8 mouse cellular contexts compared by ENCODE assay signal in genomic region chr19:10183299-10183983, GRCm38 (mm10). TPM values are rescaled to one million over a fixed set of nuclear protein-coding genes. Genes with fewer than 3 reads are reported as not detected.
DNase-seq lines count a peak whose midpoint lies in the region; ATAC-seq and TF ChIP-seq lines count a peak whose summit lies in the region.

No protein-coding gene starts in this region.

- no peak for TF ChIP-seq POLR2A in bone marrow, adult 2 months (IDR thresholded peaks at IDR 0.05; ENCODE audit: borderline replicate concordance, control insufficient read depth, low read depth, low read length)
- TF ChIP-seq POLR2A in limb, embryonic 14.5 days (IDR thresholded peaks at IDR 0.05; ENCODE audit: borderline replicate concordance, extremely low read depth, insufficient read depth, insufficient read length): peak; percentile 44; the same call in 1 of the 2 replicates

- H3K4me1 ChIP-seq in bone marrow, adult 2 months (ENCODE audit: control insufficient read depth, insufficient read depth, low read length): peaks cover 5% of the 10 kb centered on the region; the same call in 1 of the 2 replicates
- peaks cover 19% of the 10 kb centered on the region for H3K4me1 ChIP-seq in embryonic facial prominence, embryonic 15.5 days
- H3K4me1 ChIP-seq in heart, embryonic 10.5 days: peaks cover 24% of the 10 kb centered on the region
- peaks cover 10% of the 10 kb centered on the region for H3K4me1 ChIP-seq in limb, embryonic 14.5 days (ENCODE audit: control insufficient read depth, insufficient read depth, low read length)
- H3K4me1 ChIP-seq in midbrain, embryonic 14.5 days (ENCODE audit: control insufficient read depth, insufficient read depth, low read length): peaks cover 16% of the 10 kb centered on the region
- peaks cover 7% of the 10 kb centered on the region for H3K4me1 ChIP-seq in stomach, embryonic 15.5 days

- peak overlapping the region; percentile 83 for H3K4me3 ChIP-seq in bone marrow, adult 2 months (replicated peaks; ENCODE audit: control insufficient read depth, low read depth, low read length)
- peak overlapping the region; percentile 92 for H3K4me3 ChIP-seq in embryonic facial prominence, embryonic 15.5 days (replicated peaks)
- H3K4me3 ChIP-seq in heart, embryonic 10.5 days: peak overlapping the region; percentile 82
- peak overlapping the region; percentile 86 for H3K4me3 ChIP-seq in limb, embryonic 14.5 days (replicated peaks; ENCODE audit: low read length)
- peak overlapping the region; percentile 90 for H3K4me3 ChIP-seq in midbrain, embryonic 14.5 days (replicated peaks; ENCODE audit: low read depth, low read length)
- peak overlapping the region; percentile 91 for H3K4me3 ChIP-seq in stomach, embryonic 15.5 days (replicated peaks)

- no peaks in the 10 kb centered on the region for H3K9me3 ChIP-seq in embryonic facial prominence, embryonic 15.5 days (replicated peaks)
- H3K9me3 ChIP-seq in heart, embryonic 10.5 days: 0 out of 2 replicates have a peak, but pooled peaks cover 2% of the 10 kb centered on the region
- H3K9me3 ChIP-seq in limb, embryonic 14.5 days (ENCODE audit: control insufficient read depth, low read length): no peaks in the 10 kb centered on the region
- H3K9me3 ChIP-seq in midbrain, embryonic 14.5 days (ENCODE audit: control insufficient read depth, low read length): no peaks in the 10 kb centered on the region
- no peaks in the 10 kb centered on the region for H3K9me3 ChIP-seq in stomach, embryonic 15.5 days

- H3K4me2 ChIP-seq in embryonic facial prominence, embryonic 15.5 days (replicated peaks): peak overlapping the region; percentile 75
- H3K4me2 ChIP-seq in limb, embryonic 14.5 days (replicated peaks; ENCODE audit: low read depth, low read length, severe bottlenecking): peak overlapping the region; percentile 52
- H3K4me2 ChIP-seq in midbrain, embryonic 14.5 days (ENCODE audit: low read length): peak overlapping the region; percentile 65
- peak overlapping the region; percentile 72 for H3K4me2 ChIP-seq in stomach, embryonic 15.5 days

- peak; percentile 40 for ATAC-seq in CD4-positive, CD25-positive, alpha-beta regulatory T cell, adult 4 months
- ATAC-seq in embryonic facial prominence, embryonic 15.5 days (ENCODE audit: insufficient number of reproducible peaks, low FRiP score, low TSS enrichment, low read depth): peak; percentile 64; the same call in 1 of the 2 replicates
- ATAC-seq in limb, embryonic 14.5 days (ENCODE audit: low FRiP score, low read depth): peak; percentile 66
- ATAC-seq in midbrain, embryonic 14.5 days (ENCODE audit: low FRiP score, low TSS enrichment): peak; percentile 75
- ATAC-seq in stomach, embryonic 15.5 days (ENCODE audit: insufficient read depth, low FRiP score, low read depth): peak; percentile 66

- H3K36me3 ChIP-seq in embryonic facial prominence, embryonic 15.5 days: peaks cover 28% of the 10 kb centered on the region
- H3K36me3 ChIP-seq in heart, embryonic 10.5 days: peaks cover 40% of the 10 kb centered on the region
- peaks cover 28% of the 10 kb centered on the region for H3K36me3 ChIP-seq in limb, embryonic 14.5 days (ENCODE audit: control insufficient read depth, insufficient read depth, low read length)
- H3K36me3 ChIP-seq in midbrain, embryonic 14.5 days (ENCODE audit: control insufficient read depth, insufficient read depth, low read length): peaks cover 34% of the 10 kb centered on the region
- H3K36me3 ChIP-seq in stomach, embryonic 15.5 days: peaks cover 23% of the 10 kb centered on the region

- WGBS in bone marrow, adult 2 months: 3% methylated on average over 35 of the region's 35 CpGs
- WGBS in embryonic facial prominence, embryonic 15.5 days: 1% methylated on average over 35 of the region's 35 CpGs
- WGBS in heart, embryonic 10.5 days: under 1% methylated on average over 35 of the region's 35 CpGs
- WGBS in limb, embryonic 14.5 days: 1% methylated on average over 35 of the region's 35 CpGs
- WGBS in midbrain, embryonic 14.5 days: under 1% methylated on average over 35 of the region's 35 CpGs
- WGBS in stomach, embryonic 15.5 days: under 1% methylated on average over 35 of the region's 35 CpGs

- peak overlapping the region; percentile 75 for H3K9ac ChIP-seq in embryonic facial prominence, embryonic 15.5 days
- peak overlapping the region; percentile 89 for H3K9ac ChIP-seq in limb, embryonic 14.5 days (ENCODE audit: low read depth, low read length, severe bottlenecking)
- peak overlapping the region; percentile 92 for H3K9ac ChIP-seq in midbrain, embryonic 14.5 days (replicated peaks; ENCODE audit: low read length)
- H3K9ac ChIP-seq in stomach, embryonic 15.5 days: peak overlapping the region; percentile 78

- peak overlapping the region; percentile 37; the same call in 1 of the 2 replicates for H3K27ac ChIP-seq in bone marrow, adult 2 months (ENCODE audit: control insufficient read depth, insufficient read depth, low read depth, low read length, poor library complexity)
- peak overlapping the region; percentile 94 for H3K27ac ChIP-seq in embryonic facial prominence, embryonic 15.5 days (replicated peaks)
- peak overlapping the region; percentile 95 for H3K27ac ChIP-seq in heart, embryonic 10.5 days
- peak overlapping the region; percentile 93 for H3K27ac ChIP-seq in limb, embryonic 14.5 days (replicated peaks; ENCODE audit: low read depth, low read length)
- H3K27ac ChIP-seq in midbrain, embryonic 14.5 days (replicated peaks; ENCODE audit: low read depth, low read length): peak overlapping the region; percentile 96
- H3K27ac ChIP-seq in stomach, embryonic 15.5 days: peak overlapping the region; percentile 95

- peak; percentile 91 for DNase-seq in heart, embryonic 10.5 days (ENCODE audit: low spot score)
- DNase-seq in kidney, adult 9 months: peak; percentile 74
- peak; percentile 81 for DNase-seq in limb, embryonic 14.5 days (ENCODE audit: low spot score)
- peak; percentile 86 for DNase-seq in midbrain, embryonic 14.5 days

- no peaks in the 10 kb centered on the region for H3K27me3 ChIP-seq in embryonic facial prominence, embryonic 15.5 days
- no peaks in the 10 kb centered on the region for H3K27me3 ChIP-seq in heart, embryonic 10.5 days (ENCODE audit: insufficient read depth, poor library complexity, severe bottlenecking)
- H3K27me3 ChIP-seq in limb, embryonic 14.5 days (ENCODE audit: control insufficient read depth, insufficient read depth, low read length): no peaks in the 10 kb centered on the region
- no peaks in the 10 kb centered on the region for H3K27me3 ChIP-seq in midbrain, embryonic 14.5 days (ENCODE audit: control insufficient read depth, insufficient read depth, low read length)
- H3K27me3 ChIP-seq in stomach, embryonic 15.5 days (replicated peaks): no peaks in the 10 kb centered on the region

- TF ChIP-seq CTCF in bone marrow, adult 2 months (IDR thresholded peaks at IDR 0.05; ENCODE audit: control insufficient read depth, insufficient read depth, low read length): no peak

RNA-seq across cellular contexts. Expression of gene Fads1, which starts 0.8 kb away (rescaled TPM):
- 1 to 10 TPM; 4.9 to 6.8 TPM for polyA plus RNA-seq in CD4-positive, CD25-positive, alpha-beta regulatory T cell, adult 4 months (2017; shearing (Covaris generic))
- polyA plus RNA-seq in bone marrow, adult 2 months (2011; ENCODE audit: insufficient read depth, insufficient read length, low replicate concordance, missing spikeins): 20.9 and 24.8 TPM in 2 replicates
- 77.6 and 78.2 TPM in 2 replicates for polyA plus RNA-seq in embryonic facial prominence, embryonic 15.5 days (2015; fragmentation: Nextera tagmentation; extraction: Ambion mirVana)
- polyA plus RNA-seq in heart, embryonic 10.5 days (2016; fragmentation: Nextera tagmentation; extraction: Ambion mirVana): 76.6 and 89.6 TPM in 2 replicates
- polyA plus RNA-seq in limb, embryonic 14.5 days (2012; rRNA removed): 87.3 and 116 TPM in 2 replicates
- 81.1 and 81.3 TPM in 2 replicates for polyA plus RNA-seq in limb, embryonic 14.5 days (2014; fragmentation: Nextera tagmentation; extraction: Ambion mirVana)
- polyA plus RNA-seq in midbrain, embryonic 14.5 days (2014; fragmentation: Nextera tagmentation; extraction: Ambion mirVana): 125 and 152 TPM in 2 replicates
- 111 and 122 TPM in 2 replicates for polyA plus RNA-seq in stomach, embryonic 15.5 days (2015; fragmentation: Nextera tagmentation; extraction: Ambion mirVana)

RNA-seq across cellular contexts. Expression of gene Tmem258, which starts 20.4 kb away (rescaled TPM):
- polyA plus RNA-seq in CD4-positive, CD25-positive, alpha-beta regulatory T cell, adult 4 months (2017; shearing (Covaris generic)): 100 to 1,000 TPM; 288 to 332 TPM
- polyA plus RNA-seq in bone marrow, adult 2 months (2011; ENCODE audit: insufficient read depth, insufficient read length, low replicate concordance, missing spikeins): 54.6 and 126 TPM in 2 replicates
- polyA plus RNA-seq in embryonic facial prominence, embryonic 15.5 days (2015; fragmentation: Nextera tagmentation; extraction: Ambion mirVana): 449 and 454 TPM in 2 replicates
- polyA plus RNA-seq in heart, embryonic 10.5 days (2016; fragmentation: Nextera tagmentation; extraction: Ambion mirVana): 384 and 400 TPM in 2 replicates
- 178 and 186 TPM in 2 replicates for polyA plus RNA-seq in limb, embryonic 14.5 days (2012; rRNA removed)
- 484 and 516 TPM in 2 replicates for polyA plus RNA-seq in limb, embryonic 14.5 days (2014; fragmentation: Nextera tagmentation; extraction: Ambion mirVana)
- polyA plus RNA-seq in midbrain, embryonic 14.5 days (2014; fragmentation: Nextera tagmentation; extraction: Ambion mirVana): 363 and 446 TPM in 2 replicates
- 473 and 509 TPM in 2 replicates for polyA plus RNA-seq in stomach, embryonic 15.5 days (2015; fragmentation: Nextera tagmentation; extraction: Ambion mirVana)

RNA-seq across cellular contexts. Expression of gene Fen1, which starts 20.5 kb away (rescaled TPM):
- polyA plus RNA-seq in CD4-positive, CD25-positive, alpha-beta regulatory T cell, adult 4 months (2017; shearing (Covaris generic)): 10 to 100 TPM; 50.1 to 81.1 TPM
- polyA plus RNA-seq in bone marrow, adult 2 months (2011; ENCODE audit: insufficient read depth, insufficient read length, low replicate concordance, missing spikeins): 64.3 and 77.3 TPM in 2 replicates
- 62.2 and 65.8 TPM in 2 replicates for polyA plus RNA-seq in embryonic facial prominence, embryonic 15.5 days (2015; fragmentation: Nextera tagmentation; extraction: Ambion mirVana)
- polyA plus RNA-seq in heart, embryonic 10.5 days (2016; fragmentation: Nextera tagmentation; extraction: Ambion mirVana): 96.5 and 128 TPM in 2 replicates
- polyA plus RNA-seq in limb, embryonic 14.5 days (2012; rRNA removed): 37.3 and 40.8 TPM in 2 replicates
- polyA plus RNA-seq in limb, embryonic 14.5 days (2014; fragmentation: Nextera tagmentation; extraction: Ambion mirVana): 58.2 and 61.2 TPM in 2 replicates
- 24.8 and 31.0 TPM in 2 replicates for polyA plus RNA-seq in midbrain, embryonic 14.5 days (2014; fragmentation: Nextera tagmentation; extraction: Ambion mirVana)
- polyA plus RNA-seq in stomach, embryonic 15.5 days (2015; fragmentation: Nextera tagmentation; extraction: Ambion mirVana): 86.3 and 92.0 TPM in 2 replicates

RNA-seq across cellular contexts. Expression of gene Myrf, which starts 57.1 kb away (rescaled TPM):
- under 1 TPM in 1 of 2 experiments, not detected in 1; 0.19 TPM for polyA plus RNA-seq in CD4-positive, CD25-positive, alpha-beta regulatory T cell, adult 4 months (2017; shearing (Covaris generic))
- polyA plus RNA-seq in bone marrow, adult 2 months (2011; ENCODE audit: insufficient read depth, insufficient read length, low replicate concordance, missing spikeins): 0.35 TPM in 1 of 2 replicates, not detected in the other
- 0.41 and 0.65 TPM in 2 replicates for polyA plus RNA-seq in embryonic facial prominence, embryonic 15.5 days (2015; fragmentation: Nextera tagmentation; extraction: Ambion mirVana)
- 17.4 and 30.6 TPM in 2 replicates for polyA plus RNA-seq in heart, embryonic 10.5 days (2016; fragmentation: Nextera tagmentation; extraction: Ambion mirVana)
- polyA plus RNA-seq in limb, embryonic 14.5 days (2012; rRNA removed): 4.4 and 7.0 TPM in 2 replicates
- 1.1 and 1.4 TPM in 2 replicates for polyA plus RNA-seq in limb, embryonic 14.5 days (2014; fragmentation: Nextera tagmentation; extraction: Ambion mirVana)
- polyA plus RNA-seq in midbrain, embryonic 14.5 days (2014; fragmentation: Nextera tagmentation; extraction: Ambion mirVana): 0.49 and 0.75 TPM in 2 replicates
- 17.5 and 17.8 TPM in 2 replicates for polyA plus RNA-seq in stomach, embryonic 15.5 days (2015; fragmentation: Nextera tagmentation; extraction: Ambion mirVana)

Comparison
In these comparisons a context has a peak if more than half of its experiments do, and no peak if none do; other contexts are left out.
1. Peak in every context shown above with its lines: DNase-seq, ATAC-seq, H3K4me3 ChIP-seq and H3K27ac ChIP-seq.
2. H3K27ac ChIP-seq: peak in every context shown above with its lines; median percentile 96 in midbrain, embryonic 14.5 days; 95 in heart, embryonic 10.5 days; 95 in stomach, embryonic 15.5 days; 94 in embryonic facial prominence, embryonic 15.5 days; 93 in limb, embryonic 14.5 days; 37 in bone marrow, adult 2 months.